In the genomic region with DNA sequence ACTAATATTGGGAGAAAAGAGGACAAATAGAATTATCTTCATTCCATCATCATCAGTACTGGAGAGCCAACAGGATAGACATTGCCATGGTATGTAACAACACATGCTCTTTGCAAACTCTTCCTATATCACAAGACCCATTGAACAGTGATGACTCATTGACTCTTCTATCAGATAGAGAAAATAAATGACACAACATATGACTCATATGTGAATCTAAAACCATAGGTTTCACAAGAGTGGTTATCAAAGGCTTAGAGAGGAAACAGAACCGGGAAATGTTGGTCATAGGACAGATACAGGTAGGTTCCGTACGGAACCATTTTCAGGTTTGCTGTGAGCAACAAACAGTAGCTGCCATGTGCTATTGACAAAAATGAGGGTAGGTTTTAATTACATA, we compare ENCODE assay signal across 16 mouse cellular contexts.
DNase-seq lines count a peak whose midpoint lies in the region.
"Had no signal": no experiment of that assay in that cellular context is flagged by ENCODE, and none has a peak within 500 bp of the region (broad histone marks: within the 10 kb centered on the region; RNA-seq: fewer than 3 reads in every experiment).

No protein-coding gene starts in this region.

- DNase-seq in 3T3-L1 (ENCODE audit: low read depth, low spot score) (peak; percentile 22), 416B (ENCODE audit: low read depth) (peak; percentile 90)
- DNase-seq in retina, postnatal 1 day: no peak
- DNase-seq in urinary bladder, postnatal 4 days (ENCODE audit: low spot score in 2 of 2): no peak
- DNase-seq: adrenal gland, adult 2 months; adrenal gland, adult 8-10 months; adrenal gland, postnatal 10 days; adrenal gland, postnatal 14 days; adrenal gland, postnatal 25 days; adrenal gland, postnatal 36 days; B cell, adult 2 months; cerebellum, adult 11 months; cerebellum, adult 11-12 months; cerebellum, adult 18-20 months; cerebellum, adult 2 months; cerebellum, adult 8-10 months had no signal

Comparison
In these comparisons a context has a peak if more than half of its experiments do, and no peak if none do; other contexts are left out.
1. DNase-seq: peak in 3T3-L1 (single experiment) and 416B (single experiment); none in retina, postnatal 1 day (single experiment) and urinary bladder, postnatal 4 days (0 of 2).